Mouse (Mus musculus) macrophage (primary cell): ENCODE measurements around the gene Syt17. TPM values are rescaled to one million over a fixed set of nuclear protein-coding genes. Genes with fewer than 3 reads are reported as not detected.

Experiments
- H3K27ac ChIP-seq: fragments of 350-480 bp; formaldehyde crosslinking; 2 replicates; pipeline ENCODE4 v1.9.0; 2021
- H3K36me3 ChIP-seq: fragments of 350-480 bp; formaldehyde crosslinking; 2 replicates; pipeline ENCODE4 v1.9.0; 2021; ENCODE audit errors: inconsistent target
- H3K4me3 ChIP-seq: fragments of 350-480 bp; formaldehyde crosslinking; 2 replicates; pipeline ENCODE4 v1.9.0; 2021; ENCODE audit errors: inconsistent target
- H3K79me2 ChIP-seq: fragments of 350-480 bp; formaldehyde crosslinking; 2 replicates; pipeline ENCODE4 v1.9.0; 2021; ENCODE audit errors: inconsistent target
- WGBS: methylation state at CpG from one replicate; pipeline ENCODE4 v1.1.7; 2026; ENCODE audit warnings: inconsistent platforms; ENCODE audit not compliant: missing documents; 5-methylcytosine and 5-hydroxymethylcytosine counted together
- polyA plus RNA-seq: library from polyadenylated mRNA; stranded (reverse); fragments of 250-400 nt; gene quantifications from 3 replicates; pipeline ENCODE4 v1.2.4, GENCODE M21; 2018; ENCODE audit warnings: inconsistent platforms

Gene Syt17
- polyA plus RNA-seq, 1 experiment from 2014 or later = not detected

DNA sequence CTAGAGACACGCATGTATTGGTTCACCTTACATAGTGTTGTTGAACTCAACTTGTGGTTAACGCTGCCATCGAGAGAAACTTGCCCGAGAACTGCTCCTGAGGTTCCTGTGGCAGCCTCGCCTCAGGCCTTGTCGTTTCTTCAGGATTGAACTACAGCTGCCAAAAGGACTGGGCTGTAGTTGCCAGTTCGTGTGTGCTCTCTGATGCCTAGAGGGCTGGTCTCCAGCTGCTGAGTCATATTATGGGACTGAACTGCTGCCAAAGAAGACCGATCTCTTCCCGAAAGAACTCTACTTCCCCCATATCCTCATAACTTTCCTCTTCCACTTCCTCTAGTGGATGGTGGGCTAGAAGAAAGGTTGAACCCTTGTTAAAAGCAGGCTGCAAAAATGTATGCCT lies 103.3 kb downstream of the Syt17 start:
- Histone ChIP-seq H3K36me3 (no peaks in the 10 kb centered on the region), H3K79me2 (no peaks in the 10 kb centered on the region), H3K4me3 (no peak overlapping the region), H3K27ac (no peak overlapping the region)
- WGBS = 25% methylated on average over 9 of the region's 9 CpGs

Other genes with a start within 250 kb of the Syt17 start
- gene Smg1, start 204.6 kb downstream of the Syt17 start, polyA plus RNA-seq = 13.1 to 24.3 TPM (median 20.1 TPM) in 3 replicates
- gene Itpripl2, start 43.8 kb upstream of the Syt17 start, polyA plus RNA-seq = 40.3 to 54.1 TPM (median 50.5 TPM) in 3 replicates
- gene Coq7, start 85.1 kb upstream of the Syt17 start, polyA plus RNA-seq = 12.6 to 42.8 TPM (median 37.7 TPM) in 3 replicates
- not detected in 3 replicates for gene Tmc7, start 136.5 kb upstream of the Syt17 start, polyA plus RNA-seq
- gene Tmc5, start 149.1 kb upstream of the Syt17 start, polyA plus RNA-seq = not detected in 3 replicates